Mouse (Mus musculus) thymus, postnatal 25 days (tissue): Measurements from ENCODE around the gene Ube2o.

ENCODE experiments used
- DNase-seq: peaks from one replicate; pipeline ENCODE4 v3.0.0; 2022

Gene Ube2o

GRCm38 (mm10) chr11:116579280-116579679, 2.0 kb downstream of the Ube2o start:
- no peak for DNase-seq

GRCm38 (mm10) chr11:116575396-116575795, 5.9 kb downstream of the Ube2o start:
- no peak for DNase-seq

GRCm38 (mm10) chr11:116574982-116575381, 6.3 kb downstream of the Ube2o start:
- no peak for DNase-seq

- DNase-seq, result no peak
These were observed 6.8 kb downstream of the Ube2o start for GRCm38 (mm10) chr11:116574486-116574885.

- DNase-seq, result no peak
These were observed 8.3 kb downstream of the Ube2o start for GRCm38 (mm10) chr11:116572756-116573543.

GRCm38 (mm10) chr11:116571767-116572679, 9.2 kb downstream of the Ube2o start:
- DNase-seq, result no peak

- DNase-seq, result no peak
These were observed 10.4 kb downstream of the Ube2o start for GRCm38 (mm10) chr11:116570821-116571220.

- no peak for DNase-seq
These were observed 13.7 kb downstream of the Ube2o start for GRCm38 (mm10) chr11:116567531-116567930.

- DNase-seq, result no peak
These were observed 15.8 kb downstream of the Ube2o start for GRCm38 (mm10) chr11:116565283-116566041.

GRCm38 (mm10) chr11:116556308-116556707, 24.9 kb downstream of the Ube2o start:
- no peak for DNase-seq

- DNase-seq, result no peak
These were observed 25.7 kb downstream of the Ube2o start for GRCm38 (mm10) chr11:116555572-116555971.

GRCm38 (mm10) chr11:116554171-116554878, 26.9 kb downstream of the Ube2o start:
- DNase-seq, result peak; percentile 47

GRCm38 (mm10) chr11:116552194-116552593, 29.1 kb downstream of the Ube2o start:
- no peak for DNase-seq

- no peak for DNase-seq
These were observed 30.5 kb downstream of the Ube2o start for GRCm38 (mm10) chr11:116550748-116551147.

- no peak for DNase-seq
These were observed 31.8 kb downstream of the Ube2o start for GRCm38 (mm10) chr11:116549273-116550038.

- no peak for DNase-seq
These were observed 32.5 kb downstream of the Ube2o start for GRCm38 (mm10) chr11:116548780-116549179.

GRCm38 (mm10) chr11:116547296-116548060, 33.8 kb downstream of the Ube2o start:
- DNase-seq, result no peak

- peak; percentile 31 for DNase-seq
These were observed 38.1 kb downstream of the Ube2o start for GRCm38 (mm10) chr11:116543110-116543509.

GRCm38 (mm10) chr11:116541183-116541582, 40.1 kb downstream of the Ube2o start:
- no peak for DNase-seq

- DNase-seq, result no peak
These were observed 43.0 kb downstream of the Ube2o start for GRCm38 (mm10) chr11:116538142-116538735.
